Mouse (Mus musculus): Measurements from ENCODE around the gene Col2a1. TPM values are rescaled to one million over a fixed set of nuclear protein-coding genes. Genes with fewer than 3 reads are reported as not detected.

The Col2a1 gene
- total RNA-seq, 2 experiments from 2014 or later = 1.3 to 1.6 TPM

DNA sequence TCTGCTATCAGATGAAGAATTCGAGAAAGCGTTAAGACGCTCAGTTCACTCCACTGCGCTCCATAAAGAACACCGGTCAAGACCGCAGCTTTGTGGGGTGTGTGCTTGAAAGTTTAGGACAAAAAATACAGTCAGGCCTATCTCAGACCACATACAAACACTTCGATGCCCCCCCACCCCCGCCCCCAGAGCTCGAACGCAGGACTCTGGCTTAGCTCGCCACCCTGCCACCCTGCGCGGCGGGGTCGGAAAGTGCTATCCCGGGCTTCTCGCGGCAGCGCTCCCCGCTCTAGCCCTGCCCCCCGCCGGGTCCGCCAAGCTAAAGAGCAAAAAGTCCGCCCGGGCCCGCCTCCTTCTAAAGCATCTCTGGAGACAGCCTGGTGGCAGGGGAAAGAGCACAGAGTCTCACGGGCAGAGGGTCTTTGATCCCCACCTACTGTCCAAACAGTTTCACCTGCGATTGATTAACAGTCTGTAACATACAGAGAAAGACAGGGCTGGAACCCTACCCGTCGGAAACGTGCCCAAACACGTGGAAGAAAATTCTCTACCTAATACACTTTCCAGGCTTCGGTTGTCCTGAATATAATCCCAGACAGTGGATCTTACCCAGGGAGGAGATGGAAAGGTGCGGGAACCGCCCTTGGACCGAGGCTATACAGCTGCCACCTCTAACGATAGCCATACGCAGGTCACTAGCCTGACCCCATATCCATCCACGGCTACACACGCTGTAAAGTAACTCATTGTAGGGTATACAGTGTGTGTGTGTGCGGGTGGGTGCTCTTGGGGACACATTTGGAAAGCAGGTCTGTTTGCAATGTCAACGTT, 1.3 kb downstream of the Col2a1 start:
- DNase-seq (ENCODE audit: low spot score in 2 of 2) = no peak

DNA sequence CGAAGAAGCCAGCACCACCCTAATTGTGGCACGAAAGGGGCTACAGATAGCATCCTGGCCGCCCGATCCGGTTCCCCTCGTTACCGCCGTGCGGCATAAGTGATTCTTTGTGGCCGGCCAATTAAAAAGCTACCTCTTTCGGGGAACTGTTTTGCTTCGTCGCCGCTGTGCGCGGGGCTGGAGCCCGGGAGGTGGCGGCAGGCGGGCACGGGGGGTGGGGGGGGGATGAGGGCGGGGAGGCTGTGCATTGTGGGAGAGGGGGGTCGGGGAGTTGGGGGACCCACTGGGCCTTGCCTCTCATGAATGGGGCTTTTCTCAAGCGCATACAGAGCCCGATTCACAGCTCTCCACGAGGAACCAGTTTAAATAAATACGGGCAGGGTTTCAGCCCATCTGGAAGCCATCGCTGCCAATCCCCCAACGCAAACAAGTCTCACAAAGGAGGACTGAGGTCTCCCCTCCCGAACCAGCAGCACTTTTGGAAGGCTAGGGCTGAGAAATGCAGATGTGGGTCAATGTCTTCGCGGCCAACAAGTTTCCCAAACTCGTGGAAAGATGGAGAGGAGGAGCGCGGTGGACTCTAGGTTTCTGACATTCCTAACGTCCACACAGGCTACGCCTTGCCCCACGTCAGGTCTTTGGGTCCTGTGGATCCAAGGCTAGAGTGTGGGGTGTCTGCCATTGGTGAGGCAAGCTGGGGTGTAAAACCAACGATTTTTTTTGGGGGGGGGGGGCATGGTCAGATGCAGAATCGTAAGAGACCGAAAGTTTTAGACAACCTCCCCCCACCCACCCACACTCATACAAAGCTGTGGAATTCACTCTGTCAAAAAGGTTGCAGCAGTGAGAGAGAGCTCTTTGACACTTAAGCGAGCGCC, 2.1 kb downstream of the Col2a1 start:
- peak; percentile 18 to 51 for DNase-seq (ENCODE audit: low spot score in 2 of 2)

DNA sequence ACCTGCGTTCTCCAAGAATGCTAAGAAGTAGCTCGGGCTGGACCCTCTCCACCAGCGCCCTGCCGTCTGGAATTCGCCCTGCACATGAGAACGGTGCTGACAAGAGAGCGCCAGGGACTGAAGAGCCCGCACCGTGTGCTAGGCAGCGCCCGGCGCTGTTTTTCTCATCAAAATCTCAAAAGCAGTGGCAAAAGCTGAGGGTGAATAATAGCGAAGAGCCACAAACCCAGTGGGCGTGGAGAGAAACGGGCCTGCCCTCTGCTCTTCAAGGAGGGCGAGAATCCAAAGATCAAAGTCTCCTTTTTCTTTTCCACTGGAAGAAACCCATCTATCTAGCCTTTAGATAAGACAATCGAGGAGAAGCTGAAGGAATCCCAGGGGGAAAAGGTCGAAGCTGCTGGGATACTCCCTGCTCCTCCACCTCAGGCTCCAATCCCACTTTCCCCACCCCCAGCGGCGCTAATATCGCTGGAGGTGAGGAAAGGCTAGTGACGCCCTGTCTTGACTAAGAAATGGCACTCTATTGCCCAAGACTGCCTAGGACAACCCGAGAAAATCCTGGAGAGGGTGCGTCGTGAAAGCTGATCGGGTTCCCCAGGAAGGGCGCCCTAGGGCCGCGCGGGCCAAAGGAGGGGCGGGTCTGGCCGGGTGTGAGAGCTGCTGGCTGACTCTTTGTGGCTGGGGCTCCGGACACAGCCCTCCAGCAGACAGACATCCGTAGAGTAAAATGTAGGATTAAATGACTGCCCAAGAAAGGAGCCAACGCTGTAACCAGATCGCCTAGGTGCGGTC, 3.0 kb downstream of the Col2a1 start:
- no peak for DNase-seq (ENCODE audit: low spot score in 2 of 2)

DNA sequence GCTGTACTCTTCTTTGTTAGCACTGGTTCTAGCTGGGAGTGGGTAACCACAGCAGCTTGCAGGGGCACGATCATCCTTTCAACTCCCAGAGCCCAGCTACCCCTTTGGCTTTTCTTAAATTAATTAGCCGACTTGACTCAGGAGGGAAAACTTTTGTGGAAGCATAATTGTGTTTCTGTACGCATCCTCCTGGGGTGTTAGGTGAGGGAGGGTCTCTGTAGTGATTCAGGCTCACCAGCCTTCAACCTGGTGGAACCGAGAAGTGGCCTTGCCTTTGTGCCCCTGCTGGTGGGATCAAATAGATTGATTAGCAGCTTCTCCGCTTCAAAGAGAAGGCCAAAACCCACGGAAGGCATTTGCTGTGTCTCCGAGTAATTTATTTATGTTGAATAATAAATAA, 4.5 kb downstream of the Col2a1 start:
- no peak for DNase-seq (ENCODE audit: low spot score in 2 of 2)

DNA sequence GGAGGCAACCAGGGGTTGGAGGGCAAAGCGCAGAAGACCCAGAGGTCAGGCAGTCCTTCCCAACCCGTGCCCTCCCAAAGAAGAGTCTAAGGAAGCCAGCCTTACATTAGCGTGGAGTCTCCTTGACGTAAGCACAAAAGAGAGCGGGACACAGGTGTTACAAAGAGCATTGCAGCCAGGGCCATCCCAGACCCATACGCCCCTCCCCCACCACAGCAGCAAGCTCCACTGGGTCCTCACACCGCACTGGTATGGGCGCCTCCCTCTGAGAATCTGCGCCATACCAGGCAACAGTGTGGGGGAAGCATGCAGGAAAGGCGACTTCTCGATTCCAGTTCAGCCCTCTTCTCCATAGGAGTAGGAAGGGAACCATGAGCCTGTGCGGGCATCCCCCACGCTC, 4.9 kb downstream of the Col2a1 start:
- no peak for DNase-seq (ENCODE audit: low spot score in 2 of 2)

DNA sequence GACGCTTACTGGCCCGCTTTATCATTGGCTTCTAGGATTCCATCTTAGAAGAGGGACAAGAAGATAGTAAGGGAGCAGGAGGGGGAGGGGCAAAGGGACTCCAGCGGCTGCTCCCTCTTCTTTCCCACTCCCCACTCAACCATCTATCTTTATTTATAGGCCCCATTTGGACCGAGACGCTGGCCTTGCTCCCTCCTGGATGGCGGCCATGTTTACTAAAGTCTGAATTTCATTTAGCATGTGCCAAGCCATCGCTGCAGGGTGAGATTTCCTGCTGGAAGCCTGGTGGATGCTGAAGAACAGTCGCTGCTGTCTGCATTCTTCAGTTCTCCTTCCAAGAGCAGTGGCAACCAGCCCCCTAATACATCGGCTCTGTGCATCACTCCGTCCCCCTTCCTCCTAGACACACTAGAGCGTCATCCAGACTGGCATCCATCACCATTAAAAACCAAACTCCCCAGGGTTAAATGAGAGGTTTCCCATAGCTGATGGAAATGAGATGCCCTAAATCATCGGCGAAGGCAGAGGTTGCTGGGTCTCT, 7.7 kb downstream of the Col2a1 start:
- DNase-seq (ENCODE audit: low spot score in 2 of 2) = peak in 1 of 2 experiments; percentile 17

DNA sequence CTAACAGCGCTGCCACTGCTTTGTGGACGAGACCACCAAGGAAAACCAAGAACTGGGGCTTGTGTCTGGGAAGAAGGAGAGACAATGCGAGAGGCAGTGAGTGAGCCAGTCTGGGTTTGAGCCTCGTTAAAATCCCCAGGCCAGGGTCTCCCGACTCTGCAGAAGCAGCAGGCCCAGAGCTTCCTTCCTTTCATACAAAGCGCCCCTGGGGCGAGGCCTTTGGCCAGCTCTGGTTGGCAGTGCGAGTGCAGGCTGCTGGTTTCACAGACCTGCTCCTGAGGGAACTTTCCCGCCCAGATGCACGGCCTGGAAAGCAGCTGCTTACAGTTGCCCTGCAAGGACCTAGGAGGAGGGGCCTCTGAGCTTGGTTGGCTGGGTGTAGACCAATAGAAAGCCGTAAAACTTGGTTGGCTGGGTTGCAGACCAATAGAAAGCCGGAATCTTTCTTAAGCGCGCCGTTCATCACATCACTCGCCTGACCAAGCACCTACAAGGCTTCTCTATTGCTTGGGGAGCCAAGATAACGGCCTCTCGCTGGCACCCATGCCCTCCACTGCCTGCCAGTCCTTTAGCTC, 11.7 kb downstream of the Col2a1 start:
- peak; percentile 50 to 82 for DNase-seq (ENCODE audit: low spot score in 2 of 2)

DNA sequence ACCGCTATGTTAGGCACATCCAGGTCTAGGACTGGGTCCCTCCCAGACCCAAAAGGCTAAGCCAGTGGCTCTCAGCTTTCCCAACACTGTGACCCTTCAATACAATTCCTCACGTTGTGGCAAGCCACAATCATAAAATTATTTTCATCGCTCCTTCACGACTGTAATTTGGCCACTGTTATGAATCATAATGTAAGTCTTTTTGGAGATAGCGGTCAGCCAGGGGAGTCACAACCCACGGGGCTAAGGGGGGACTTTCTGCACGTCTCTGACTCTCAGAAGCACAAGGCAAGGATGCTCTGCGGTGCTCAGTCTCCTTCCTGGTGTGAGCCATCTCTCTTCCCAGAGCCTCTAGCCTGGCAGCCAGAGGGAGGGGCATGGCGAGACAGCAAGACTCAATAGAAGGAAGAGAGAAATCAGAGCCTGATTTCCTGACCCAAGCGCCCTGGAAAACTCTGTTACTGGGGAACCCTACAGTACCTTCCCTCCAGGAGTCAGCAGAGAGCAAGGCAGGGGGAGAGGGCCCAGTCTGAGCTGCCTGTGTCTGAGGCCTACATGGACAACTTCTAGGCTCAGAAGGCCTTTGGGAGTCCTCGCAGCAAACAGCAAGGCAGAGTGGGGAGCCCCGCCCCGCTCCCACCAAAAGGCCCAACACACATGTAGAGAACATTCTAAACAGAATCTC, 12.3 kb downstream of the Col2a1 start:
- DNase-seq (ENCODE audit: low spot score in 2 of 2) = no peak

DNA sequence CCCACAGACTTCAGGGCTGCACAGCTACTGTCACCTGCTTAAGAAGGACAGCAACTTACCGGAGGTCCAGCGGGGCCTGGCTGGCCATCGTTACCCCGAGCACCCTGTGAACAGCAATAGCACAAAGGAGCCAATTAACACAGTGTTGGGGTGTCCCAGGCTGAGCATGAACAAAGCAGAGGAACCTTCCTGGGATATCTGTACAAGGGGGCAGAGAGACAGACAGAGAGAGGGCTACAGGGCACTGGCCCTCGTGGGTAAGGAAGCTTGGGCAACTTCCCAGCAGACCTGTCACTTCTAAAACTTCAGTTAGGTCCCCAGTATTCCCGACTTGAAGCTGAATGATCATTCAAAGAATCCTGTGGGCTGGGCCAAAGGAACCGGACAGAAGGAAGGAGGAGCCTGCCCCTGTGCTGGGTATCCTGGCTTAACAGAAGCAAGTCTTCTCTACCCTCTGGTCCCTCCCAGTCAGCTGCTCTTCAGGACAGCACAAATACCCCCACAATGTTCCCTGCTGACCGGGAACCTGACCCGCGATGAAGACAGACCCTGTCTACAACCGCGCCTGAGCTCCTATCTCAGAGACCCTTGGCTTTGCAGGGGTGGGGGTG, 13.1 kb downstream of the Col2a1 start:
- DNase-seq (ENCODE audit: low spot score in 2 of 2) = no peak

DNA sequence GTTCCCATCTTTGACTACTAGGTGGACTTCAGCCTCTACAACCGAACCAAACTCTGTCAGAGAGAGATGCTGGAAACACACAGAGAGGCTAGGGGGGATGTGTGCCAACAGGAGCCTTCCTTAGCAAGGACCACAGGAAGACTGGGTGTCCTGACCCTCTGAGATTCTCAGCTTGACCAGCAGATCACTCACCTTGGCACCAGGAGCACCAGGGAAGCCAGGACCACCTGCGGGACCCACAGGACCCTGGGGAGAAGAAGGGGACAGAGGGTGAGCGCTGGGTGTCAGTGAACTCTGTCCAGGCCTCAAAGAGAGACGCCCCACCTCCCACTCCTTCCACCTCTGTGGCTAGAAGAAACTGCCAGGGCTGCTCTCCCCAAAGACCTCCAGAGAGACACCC, 13.8 kb downstream of the Col2a1 start:
- DNase-seq (ENCODE audit: low spot score in 2 of 2) = no peak

DNA sequence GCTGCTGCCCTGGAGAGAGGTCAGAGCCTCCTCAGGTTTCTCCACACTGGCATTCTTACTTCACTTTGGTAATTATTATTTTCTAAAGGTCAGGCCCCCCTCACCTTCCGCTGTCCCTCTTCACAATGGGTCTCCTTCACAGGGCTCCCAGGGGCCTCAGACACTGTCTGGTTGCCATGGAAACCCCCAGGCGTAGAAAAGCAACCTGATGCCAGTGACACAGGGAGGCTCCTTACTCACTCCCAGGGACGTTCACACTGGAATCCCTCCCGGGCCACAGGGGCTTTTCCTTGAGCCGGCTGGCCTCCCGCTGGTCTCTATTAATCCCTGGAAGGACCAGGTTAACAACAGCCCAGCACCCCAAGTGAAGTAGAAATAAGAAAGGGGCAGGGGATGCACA, 14.4 kb downstream of the Col2a1 start:
- DNase-seq (ENCODE audit: low spot score in 2 of 2) = no peak

DNA sequence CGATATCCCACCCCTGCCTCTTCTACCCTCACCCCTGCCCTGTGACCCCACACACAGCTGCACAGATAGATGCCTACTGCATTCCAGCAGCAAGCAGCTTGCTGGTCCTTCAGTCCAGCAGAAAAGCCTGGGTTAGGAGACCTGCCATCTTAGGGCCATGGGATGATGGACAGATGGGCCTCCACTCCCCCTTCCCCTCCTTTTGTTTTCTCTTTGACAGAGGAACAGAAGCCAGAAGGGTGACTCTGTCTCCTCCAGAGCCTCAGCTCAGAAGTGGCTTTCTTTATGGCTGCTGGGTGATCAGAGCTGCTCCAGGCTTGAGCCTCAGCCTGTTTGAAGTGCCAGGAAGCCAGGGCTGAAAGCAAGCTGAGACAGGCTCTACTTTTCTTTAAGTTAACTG, 15.0 kb downstream of the Col2a1 start:
- no peak for DNase-seq (ENCODE audit: low spot score in 2 of 2)

DNA sequence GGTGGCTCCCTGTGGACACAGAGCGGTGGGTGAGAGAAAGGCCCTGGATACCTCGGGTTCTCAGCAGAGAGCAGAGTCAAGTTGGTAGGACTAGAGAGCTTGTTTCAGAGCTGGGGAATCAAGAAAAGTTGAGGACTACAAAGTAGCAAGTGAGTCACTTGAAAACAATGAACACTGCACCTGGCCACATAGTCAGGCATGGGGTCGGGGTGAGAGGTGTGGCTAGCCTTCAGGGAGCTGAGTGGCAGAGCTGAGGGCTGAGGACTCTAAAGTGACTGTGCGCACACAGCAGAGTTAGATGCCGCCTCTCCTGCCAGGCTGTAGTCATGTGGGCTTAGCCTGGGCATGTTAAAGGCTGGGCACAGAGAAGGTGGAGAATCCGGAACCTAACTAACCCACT, 22.9 kb downstream of the Col2a1 start:
- DNase-seq (ENCODE audit: low spot score in 2 of 2) = no peak

DNA sequence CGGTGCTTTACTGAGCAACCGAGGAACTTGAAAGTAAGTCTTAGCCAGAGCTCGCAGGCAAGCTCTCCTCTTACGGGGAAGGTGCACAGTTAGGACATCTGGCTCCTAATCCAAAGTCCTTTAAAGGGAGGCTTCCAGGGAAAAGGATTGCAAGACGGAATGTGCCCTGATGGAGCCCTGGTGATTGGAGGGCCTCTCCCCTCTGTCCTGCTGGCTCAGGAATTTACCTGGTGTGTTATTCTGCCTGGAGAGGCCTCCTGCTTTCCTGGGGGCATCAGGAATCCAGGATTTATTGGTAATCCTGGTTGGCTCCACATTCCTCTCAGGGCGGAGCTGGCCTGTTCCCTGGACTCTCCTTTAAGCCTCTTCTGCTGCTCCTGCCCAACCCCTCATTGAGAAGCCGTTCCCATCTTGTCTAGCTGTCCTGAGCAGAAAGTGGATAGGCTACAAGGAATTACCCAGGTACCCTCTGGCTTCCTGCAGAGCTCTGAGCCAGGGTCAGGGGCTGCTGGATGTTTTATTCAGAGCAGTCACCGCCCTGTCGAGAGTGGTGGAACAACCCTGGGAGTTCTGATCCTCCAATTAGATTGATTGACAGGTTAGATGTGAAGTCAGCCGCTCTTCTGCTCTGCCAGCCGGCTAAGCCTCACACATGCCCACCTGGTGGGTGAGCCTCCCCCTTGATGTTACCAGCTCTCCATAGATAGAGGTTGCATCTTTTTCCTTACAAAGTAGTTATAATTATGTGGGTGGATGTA, 31.1 kb downstream of the Col2a1 start:
- no peak for DNase-seq (ENCODE audit: low spot score in 2 of 2)

DNA sequence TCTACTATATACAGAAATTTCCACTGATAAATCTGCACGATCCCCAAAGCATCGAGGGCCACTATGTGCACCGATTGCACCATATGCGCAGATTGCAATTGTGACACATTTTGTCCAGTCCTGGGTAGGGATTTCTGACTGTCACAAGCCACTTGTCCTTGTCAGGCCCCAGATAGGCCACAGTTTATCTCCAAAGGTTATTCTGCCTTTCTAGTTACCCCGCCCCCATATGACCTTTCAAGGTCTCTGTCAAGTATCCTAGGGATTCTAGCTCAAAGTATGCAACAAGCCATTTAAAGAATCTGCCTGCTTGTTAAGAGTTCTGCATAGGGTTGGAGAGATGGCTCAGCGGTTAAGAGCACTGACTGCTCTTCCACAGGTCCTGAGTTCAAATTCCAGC, 31.9 kb downstream of the Col2a1 start:
- no peak for DNase-seq (ENCODE audit: low spot score in 2 of 2)

DNA sequence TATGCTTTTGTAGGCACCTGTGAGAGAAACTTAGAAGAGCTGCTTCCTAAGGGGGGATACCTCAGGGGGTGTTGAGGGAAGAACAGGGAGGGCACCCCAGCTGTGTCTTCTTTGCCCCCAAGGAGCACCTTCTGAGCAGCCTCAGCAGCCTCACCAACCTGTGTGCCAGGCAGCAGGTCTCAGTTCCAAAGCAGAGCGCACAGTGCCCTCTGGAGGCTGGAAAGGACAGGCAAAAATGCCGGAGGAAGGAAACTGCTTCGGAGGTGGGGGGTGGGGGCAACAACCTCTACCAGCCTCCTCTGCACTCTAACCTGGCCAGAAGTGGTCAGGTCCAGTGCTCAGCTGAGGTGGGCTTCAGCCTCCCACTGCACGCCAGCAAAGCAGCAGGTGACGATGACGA, 34.2 kb downstream of the Col2a1 start:
- DNase-seq (ENCODE audit: low spot score in 2 of 2) = peak in 1 of 2 experiments; percentile 28

DNA sequence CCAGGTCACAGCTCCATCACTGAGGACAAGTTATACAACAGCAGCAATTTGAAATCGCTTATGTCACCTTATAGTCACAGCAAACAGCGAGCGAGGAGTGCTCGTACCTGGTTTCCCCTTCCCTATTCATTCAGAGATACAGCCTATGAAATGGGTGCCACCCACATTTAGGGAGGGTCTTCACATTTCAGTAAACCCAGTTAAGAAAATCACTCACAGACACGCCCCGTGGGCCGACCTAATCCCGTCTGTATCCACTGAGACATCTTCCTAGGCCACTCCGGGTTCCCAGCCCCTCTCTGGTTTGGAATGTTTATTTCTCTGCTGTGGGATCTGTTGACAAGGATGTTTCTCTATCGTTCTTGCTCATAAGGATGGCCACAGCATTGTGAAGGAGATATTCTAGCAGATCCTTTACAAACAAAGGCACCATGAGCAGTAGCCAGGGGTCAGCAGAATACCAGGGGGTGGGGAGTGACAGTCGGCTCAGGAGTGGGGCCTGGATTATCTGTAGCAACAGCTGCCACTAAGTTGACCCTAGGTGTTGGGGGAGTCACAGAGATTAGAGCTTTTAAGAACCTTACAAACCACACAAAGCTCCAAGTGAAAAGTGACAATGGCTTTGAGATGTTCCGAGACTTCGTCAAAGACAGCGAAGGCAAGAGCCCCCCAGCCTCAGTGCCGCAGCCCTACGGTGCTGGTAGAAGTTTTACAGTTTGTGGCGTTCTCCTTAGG, 39.0 kb downstream of the Col2a1 start:
- DNase-seq (ENCODE audit: low spot score in 2 of 2) = peak in 1 of 2 experiments; percentile 17

DNA sequence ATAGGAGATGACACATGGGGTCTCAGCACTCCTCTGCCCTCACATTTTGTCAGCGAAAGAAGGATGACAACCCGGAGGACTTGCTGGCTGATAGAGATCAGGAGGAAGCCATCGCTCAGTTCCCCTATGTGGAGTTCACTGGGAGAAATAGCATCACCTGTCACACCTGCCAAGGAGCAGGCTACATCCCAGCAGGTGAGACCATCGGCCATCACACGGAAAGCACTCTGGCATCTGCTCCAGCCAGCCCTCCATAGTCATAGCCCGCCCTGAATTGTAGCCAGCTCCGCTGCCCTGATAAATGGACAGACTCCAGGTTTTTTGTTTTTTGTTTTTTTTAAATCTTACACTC, 39.7 kb downstream of the Col2a1 start:
- no peak for DNase-seq (ENCODE audit: low spot score in 2 of 2)
